Mouse (Mus musculus) forelimb bud, embryonic 11.5 days (tissue): ENCODE results near the gene Iqcf1.

Source experiments
- DNase-seq: peaks from one replicate; pipeline ENCODE4 v3.0.0-alpha.2; 2012; ENCODE audit warnings: low read depth, low spot score

Gene Iqcf1

DNA sequence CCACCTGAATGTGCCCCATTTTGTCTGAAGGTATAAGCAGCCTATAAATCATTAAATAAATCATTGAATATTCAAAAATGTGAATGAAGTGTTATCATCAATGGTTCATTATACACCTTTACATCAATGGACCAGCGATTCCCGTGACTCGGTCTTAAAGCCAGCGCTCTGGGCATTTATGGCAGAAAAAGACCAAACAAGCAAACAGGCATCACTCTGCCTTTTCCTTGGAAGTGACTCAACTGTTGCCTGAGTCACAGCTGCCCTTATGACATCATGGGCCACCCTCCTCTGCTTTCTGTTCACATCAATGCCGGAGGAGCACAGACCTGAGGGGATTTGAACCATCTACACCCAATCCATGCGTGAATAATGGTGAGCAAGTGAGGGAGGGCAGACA is at the start of gene Iqcf1:
Gene Iqcf1 (plus strand): TSS at position 301 of the 400 bp plus-strand sequence.
- DNase-seq, result no peak

DNA sequence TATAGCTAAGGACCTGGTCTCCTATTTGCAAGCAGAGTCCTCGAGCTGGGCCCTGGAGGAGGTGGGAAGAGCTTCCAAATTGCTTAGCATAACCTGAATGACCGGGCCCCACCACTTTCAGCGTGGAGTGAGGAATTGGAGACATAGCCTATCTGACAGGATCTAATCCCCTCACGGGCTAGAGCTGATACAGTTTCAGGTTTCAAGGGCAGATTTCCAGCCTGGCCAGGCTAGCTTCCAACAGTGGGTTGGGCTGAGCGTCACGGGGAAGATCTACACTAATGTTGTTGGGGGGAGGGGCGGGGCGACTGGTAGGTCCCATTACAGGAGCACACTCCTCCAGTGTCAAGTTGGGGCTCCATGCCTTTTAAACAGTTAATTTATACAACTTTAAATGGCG is 49.1 kb upstream of the Iqcf1 start:
- no peak for DNase-seq

- no peak for DNase-seq
These were observed 48.5 kb upstream of the Iqcf1 start for GRCm38 (mm10) chr9:106451298-106451697.

- DNase-seq, result no peak
These were observed 47.9 kb upstream of the Iqcf1 start for GRCm38 (mm10) chr9:106451899-106452298.

DNA sequence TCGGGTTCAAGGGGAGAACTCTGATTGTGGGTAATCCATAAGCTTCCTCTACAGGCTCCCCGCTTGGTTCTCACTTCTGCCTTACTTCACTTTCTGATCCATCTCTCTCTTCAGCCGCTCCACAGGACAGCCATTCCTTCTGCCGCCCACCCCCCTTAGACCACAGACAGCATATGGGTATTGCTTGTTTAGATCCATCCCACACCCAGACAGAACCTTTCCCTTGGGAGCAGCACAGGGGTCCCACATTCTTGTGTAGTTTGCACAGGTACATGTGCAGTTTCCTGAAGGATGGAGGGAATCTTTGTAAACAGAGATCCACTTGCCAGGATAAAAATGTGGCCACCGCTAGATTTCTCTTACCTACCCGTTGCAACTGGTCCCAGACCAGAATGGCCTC is 47.4 kb upstream of the Iqcf1 start:
- DNase-seq, result no peak

GRCm38 (mm10) chr9:106452821-106453220 is 46.9 kb upstream of the Iqcf1 start:
- no peak for DNase-seq

- no peak for DNase-seq
These were observed 46.3 kb upstream of the Iqcf1 start, which contains the start of gene Pcbp4 for GRCm38 (mm10) chr9:106453271-106454070. Gene Pcbp4, plus strand, starts transcription at chr9:106453291.

DNA sequence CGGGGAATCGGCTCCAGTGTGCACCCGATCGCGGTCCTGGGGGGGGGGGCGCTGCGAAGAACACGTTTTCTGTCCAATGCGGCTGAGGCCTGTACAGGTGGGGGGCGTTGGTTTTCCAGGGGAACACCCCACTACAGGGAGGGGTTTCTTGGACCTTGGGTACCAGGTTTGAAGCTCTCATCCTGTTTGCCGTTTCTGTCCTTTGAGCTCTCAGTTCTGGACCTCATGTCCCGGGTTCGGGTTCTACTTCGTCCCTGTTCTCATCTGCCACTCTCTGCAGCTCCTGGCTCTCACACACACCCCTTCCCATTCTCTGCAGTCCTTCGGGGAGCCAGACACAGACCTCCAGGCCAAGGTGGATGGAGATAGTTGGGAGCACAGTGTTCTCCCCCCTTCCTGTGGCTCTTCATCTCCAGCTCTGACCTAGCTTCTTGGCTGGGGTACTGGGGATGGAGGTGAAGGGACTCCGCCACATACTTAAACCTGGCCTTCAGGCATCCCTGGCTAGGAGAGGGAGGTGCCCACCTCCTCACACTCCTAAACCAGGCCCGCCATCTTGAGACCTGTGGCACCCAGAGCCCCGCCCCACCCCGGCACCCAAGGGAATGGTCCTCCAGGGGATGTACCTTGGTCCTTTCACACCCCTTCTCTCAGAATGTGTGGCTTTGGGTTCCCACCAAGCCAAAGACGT is 45.6 kb upstream of the Iqcf1 start:
- no peak for DNase-seq

DNA sequence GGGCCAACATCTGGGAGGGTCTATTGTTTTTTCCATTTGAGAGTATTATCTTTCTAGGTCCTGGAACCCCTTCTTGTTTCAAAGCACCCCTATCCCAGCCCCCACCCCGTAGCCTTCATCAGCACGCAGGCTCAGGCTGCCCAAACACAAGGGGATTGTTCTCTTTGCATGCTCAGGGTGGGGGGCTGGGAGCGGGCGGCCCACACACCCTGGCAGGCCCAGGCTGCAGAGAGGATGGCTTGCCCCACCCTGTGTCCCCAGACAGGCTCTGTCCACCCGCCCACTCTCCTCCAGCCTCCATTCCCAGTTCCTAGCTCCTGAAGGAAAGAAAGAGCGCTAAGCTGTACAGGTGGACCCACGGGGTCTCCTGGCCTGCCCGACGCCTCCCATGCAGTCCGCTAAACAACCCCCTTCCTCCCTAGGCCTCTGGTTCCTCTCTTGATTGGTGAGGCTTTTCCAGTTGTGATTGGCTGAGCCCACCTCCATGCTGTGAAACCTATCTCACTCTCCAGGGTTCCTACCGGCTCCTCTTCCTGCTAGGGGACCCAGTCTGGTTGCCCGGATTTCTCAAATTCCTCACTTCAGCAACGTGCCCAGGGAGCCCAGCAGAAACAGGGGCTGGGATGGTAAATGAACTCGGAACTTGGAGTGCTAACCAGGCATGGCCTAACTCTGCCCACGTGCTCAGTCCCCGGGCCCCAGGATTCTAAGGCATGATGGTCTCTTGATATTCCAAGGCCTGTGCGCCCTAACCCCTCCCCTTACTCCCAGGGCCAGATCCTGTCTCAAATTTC is 44.7 kb upstream of the Iqcf1 start:
- peak; percentile 63 for DNase-seq

DNA sequence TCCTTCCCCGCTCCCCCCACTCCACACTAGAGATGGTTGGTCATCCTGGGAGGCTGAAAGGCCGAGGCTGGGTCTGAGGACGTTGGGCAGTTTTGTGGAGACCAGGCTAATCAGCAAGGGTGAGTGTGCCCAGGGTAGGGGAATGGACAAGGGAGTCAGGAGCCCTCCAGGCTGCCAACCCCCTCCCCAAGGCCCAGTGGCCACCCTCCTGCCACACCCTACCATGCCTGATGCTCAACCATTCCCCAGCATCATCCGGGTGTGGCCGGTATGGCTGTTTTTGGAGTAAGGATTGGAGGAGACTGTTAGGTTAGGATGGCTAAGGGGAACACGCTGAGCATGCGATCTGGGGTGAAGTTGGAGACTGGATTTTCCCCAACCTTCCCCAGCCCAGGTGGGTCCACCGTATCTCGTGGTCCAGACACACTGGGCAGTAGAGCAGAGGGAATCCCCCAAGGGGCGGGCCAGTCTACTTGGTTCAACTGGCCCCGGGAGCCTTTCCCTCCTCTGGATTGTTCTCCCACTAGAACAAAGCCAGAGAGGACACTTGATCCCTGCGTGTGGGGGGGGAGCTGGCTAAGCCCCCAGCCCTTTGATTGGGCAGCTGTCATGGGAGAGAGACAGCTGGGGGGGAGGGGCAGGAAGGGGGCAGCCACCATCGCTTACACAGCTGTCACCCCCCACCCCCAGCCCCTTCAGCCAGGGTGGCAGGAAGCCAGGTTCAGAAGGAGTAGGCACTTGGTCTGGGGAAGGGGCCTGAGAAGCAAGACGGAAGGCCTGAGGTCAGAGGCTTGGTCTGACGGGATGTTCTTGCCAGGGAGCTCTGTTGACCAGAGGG is 43.2 kb upstream of the Iqcf1 start:
- DNase-seq, result no peak

GRCm38 (mm10) chr9:106457163-106457559 is 42.6 kb upstream of the Iqcf1 start:
- DNase-seq, result no peak

GRCm38 (mm10) chr9:106457920-106458319 is 41.8 kb upstream of the Iqcf1 start:
- DNase-seq, result no peak

DNA sequence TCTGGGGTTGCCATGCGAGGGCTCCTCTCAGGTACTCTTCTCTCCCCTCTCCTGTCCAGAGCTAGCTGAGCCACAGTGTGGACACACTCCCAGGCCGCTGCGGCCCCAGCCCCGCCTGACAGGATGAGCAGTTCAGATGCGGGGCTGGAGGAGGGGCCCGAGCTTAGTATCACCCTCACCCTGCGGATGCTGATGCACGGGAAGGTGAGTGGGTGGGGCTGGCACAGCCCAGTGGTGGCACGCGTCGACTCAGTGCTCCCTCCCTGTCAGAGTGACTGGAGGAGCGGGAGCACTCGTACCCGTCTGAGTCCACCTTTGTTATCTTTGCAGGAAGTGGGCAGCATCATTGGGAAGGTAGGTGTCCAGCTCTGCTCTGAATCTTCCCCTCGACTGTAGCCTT is 39.8 kb upstream of the Iqcf1 start:
- DNase-seq, result no peak

- no peak for DNase-seq
These were observed 39.3 kb upstream of the Iqcf1 start for GRCm38 (mm10) chr9:106460401-106461025.

DNA sequence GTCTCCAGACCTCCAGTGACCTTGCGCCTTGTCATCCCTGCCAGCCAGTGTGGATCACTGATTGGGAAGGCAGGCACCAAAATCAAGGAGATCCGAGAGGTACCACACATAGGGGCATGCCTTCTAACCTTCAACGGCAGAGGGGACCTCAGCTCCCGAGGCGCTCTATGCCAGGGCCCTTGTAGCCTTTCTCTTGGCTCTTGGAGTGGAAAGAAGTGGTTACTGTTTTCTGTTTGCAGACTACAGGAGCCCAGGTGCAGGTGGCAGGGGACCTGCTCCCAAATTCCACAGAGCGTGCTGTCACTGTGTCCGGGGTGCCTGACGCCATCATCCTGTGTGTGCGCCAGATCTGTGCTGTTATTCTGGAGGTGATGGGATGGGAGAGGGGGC is 38.7 kb upstream of the Iqcf1 start:
- DNase-seq, result no peak

DNA sequence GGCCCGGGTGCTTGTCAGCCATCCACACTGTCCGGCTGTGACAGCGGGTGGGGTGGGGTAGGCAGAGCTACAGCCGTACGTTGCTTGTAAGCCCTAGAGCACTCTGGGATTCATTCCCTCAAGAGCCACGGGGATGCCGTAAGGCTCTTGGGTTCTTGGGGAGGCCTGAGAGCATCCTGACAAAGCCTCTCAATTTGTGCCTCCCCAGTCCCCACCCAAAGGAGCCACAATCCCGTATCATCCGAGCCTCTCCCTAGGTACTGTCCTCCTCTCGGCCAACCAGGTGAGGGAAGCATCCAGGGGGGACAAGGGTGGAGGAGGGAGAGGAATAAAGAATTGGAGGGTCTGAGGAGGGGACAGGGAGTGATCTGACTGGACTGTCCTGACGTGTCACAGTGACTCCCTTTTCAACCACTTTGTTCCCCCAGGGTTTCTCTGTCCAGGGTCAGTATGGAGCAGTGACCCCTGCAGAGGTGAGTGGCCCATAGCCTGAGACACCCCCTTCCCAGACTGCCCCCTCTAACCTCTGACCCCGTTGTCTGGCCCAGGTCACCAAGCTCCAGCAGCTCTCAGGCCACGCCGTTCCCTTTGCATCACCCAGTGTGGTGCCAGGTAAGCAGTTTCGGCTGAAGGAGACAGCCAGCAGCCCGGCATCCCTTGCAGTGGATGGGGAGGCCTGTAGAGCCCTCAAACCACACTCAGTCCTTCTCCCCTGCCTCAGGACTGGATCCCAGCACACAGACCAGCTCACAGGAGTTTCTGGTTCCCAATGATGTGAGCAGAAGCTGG is 37.9 kb upstream of the Iqcf1 start:
- no peak for DNase-seq

DNA sequence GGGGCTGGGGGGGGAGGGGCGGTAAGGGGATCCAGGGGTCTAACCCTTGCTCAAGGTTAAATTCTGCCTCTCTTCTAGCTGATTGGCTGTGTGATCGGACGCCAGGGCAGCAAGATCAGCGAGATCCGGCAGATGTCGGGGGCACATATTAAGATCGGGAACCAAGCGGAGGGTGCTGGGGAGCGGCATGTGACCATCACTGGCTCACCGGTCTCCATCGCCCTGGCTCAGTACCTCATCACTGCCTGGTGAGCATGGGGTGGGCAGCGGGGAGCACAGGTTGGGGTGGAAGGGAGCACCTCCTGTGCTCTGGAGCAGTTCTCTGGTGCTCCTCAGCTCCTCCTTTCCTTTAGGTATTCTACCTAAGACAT is 37.4 kb upstream of the Iqcf1 start:
- no peak for DNase-seq

- DNase-seq, result no peak
These were observed 36.4 kb upstream of the Iqcf1 start for GRCm38 (mm10) chr9:106463122-106464063.
